Mouse (Mus musculus): ENCODE results near the gene Gm26661. TPM values are rescaled to one million over a fixed set of nuclear protein-coding genes. Genes with fewer than 3 reads are reported as not detected.

Gene Gm26661
- polyA plus RNA-seq, 1 experiment from 2014 or later = not detected

Other genes starting within 250 kb of the Gm26661 start
- gene Gm3558, start 223.0 kb upstream of the Gm26661 start, polyA plus RNA-seq (2014; fragmentation: Nextera tagmentation; extraction: Ambion mirVana) = 0.17 TPM in 1 of 2 replicates, not detected in the other
- gene Gm10338, start 196.0 kb upstream of the Gm26661 start, polyA plus RNA-seq (2014; fragmentation: Nextera tagmentation; extraction: Ambion mirVana) = not detected in 2 replicates
- gene Gm10128, start 147.6 kb upstream of the Gm26661 start, polyA plus RNA-seq (2014; fragmentation: Nextera tagmentation; extraction: Ambion mirVana) = not detected in 2 replicates
- 26.7 and 29.8 TPM in 2 replicates for gene Flnb, start 26.4 kb downstream of the Gm26661 start, polyA plus RNA-seq (2014; fragmentation: Nextera tagmentation; extraction: Ambion mirVana)
- not detected in 2 replicates for gene Gm45521, start 165.7 kb downstream of the Gm26661 start, polyA plus RNA-seq (2014; fragmentation: Nextera tagmentation; extraction: Ambion mirVana)
- 0.62 and 0.89 TPM in 2 replicates for gene Dnase1l3, start 203.0 kb downstream of the Gm26661 start, polyA plus RNA-seq (2014; fragmentation: Nextera tagmentation; extraction: Ambion mirVana)
- 20.0 and 20.3 TPM in 2 replicates for gene Abhd6, start 211.3 kb downstream of the Gm26661 start, polyA plus RNA-seq (2014; fragmentation: Nextera tagmentation; extraction: Ambion mirVana)